Mouse (Mus musculus): Measurements from ENCODE around the gene H2-D1. TPM values are rescaled to one million over a fixed set of nuclear protein-coding genes. Genes with fewer than 3 reads are reported as not detected.
"Not testable (repeated sequence)": the region's sequence is repeated elsewhere in the genome, so short reads cannot be mapped to it uniquely, and the experiment has no call there.

The H2-D1 gene
- polyA plus RNA-seq, 1 experiment from 2014 or later: 291 TPM

DNA sequence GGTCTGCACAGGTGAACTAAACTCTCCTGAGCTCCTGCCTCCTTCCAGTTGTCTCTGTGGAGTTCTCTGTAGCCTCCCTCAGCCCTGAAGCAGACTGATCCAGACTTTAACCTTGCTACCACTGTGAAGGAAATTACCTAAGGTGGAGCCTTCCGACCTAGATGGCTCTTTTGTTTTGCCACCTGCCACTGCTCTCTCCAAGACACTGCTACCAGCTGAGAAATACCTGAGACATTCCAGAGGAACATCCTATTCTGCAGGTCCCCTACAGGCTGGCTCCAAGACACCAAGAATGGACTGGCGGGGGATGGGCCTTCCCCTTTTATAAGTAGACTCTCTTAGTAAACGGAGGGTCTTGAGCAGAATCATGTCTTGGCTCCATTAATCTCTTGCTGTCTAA lies 17.7 kb downstream of the H2-D1 start:
- ATAC-seq (no peak), DNase-seq (no peak)
- Histone ChIP-seq H3K27me3 (ENCODE audit: insufficient read depth, low read length) (peaks cover 11% of the 10 kb centered on the region; the same call in 1 of the 2 replicates), H3K27ac (ENCODE audit: low read depth) (no peak overlapping the region), H3K4me1 (ENCODE audit: insufficient read depth) (no peaks in the 10 kb centered on the region), H3K4me2 (ENCODE audit: low read depth, low read length) (no peak overlapping the region), H3K4me3 (ENCODE audit: low read depth, low read length) (no peak overlapping the region), H3K9me3 (ENCODE audit: low read length) (no peaks in the 10 kb centered on the region), H3K36me3 (replicated peaks; ENCODE audit: insufficient read depth, low read length) (no peaks in the 10 kb centered on the region), H3K9ac (replicated peaks) (no peak overlapping the region)
- WGBS (ENCODE audit: insufficient replicate concordance): 73% methylated on average over 3 of the region's 3 CpGs
- TF ChIP-seq EP300 (IDR thresholded peaks at IDR 0.05; ENCODE audit: low read depth) (no peak), CTCF (IDR thresholded peaks at IDR 0.05; ENCODE audit: low read depth) (no peak)

DNA sequence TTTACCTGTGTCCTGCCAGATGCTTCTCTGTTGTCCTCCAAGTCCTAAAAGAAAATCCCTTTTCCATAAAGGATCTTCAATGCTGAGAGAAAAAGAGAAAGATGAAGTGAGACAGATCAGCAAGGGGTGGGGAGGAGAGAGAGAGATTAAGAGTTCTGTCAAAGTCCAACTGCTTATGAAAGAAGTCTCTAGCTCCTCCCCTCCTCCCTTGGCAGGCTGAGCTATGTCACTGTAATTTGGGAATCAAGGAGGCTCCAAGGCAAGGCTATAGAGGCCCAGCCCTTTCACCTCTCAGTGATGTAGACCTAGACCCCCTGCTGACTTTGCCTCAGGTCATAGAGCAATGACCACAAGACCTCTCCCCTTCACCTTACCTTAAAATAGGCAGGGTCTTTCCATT lies 22.9 kb downstream of the H2-D1 start:
- no peak for ATAC-seq
- Histone ChIP-seq H3K27me3 (ENCODE audit: insufficient read depth, low read length) (0 out of 2 replicates have a peak, but pooled peaks cover 5% of the 10 kb centered on the region), H3K27ac (ENCODE audit: low read depth) (no peak overlapping the region), H3K4me1 (ENCODE audit: insufficient read depth) (no peaks in the 10 kb centered on the region), H3K4me3 (ENCODE audit: low read depth, low read length) (no peak overlapping the region), H3K9me3 (ENCODE audit: low read length) (no peaks in the 10 kb centered on the region), H3K36me3 (replicated peaks; ENCODE audit: insufficient read depth, low read length) (no peaks in the 10 kb centered on the region), H3K4me2 (ENCODE audit: low read depth, low read length) (no peak overlapping the region), H3K9ac (replicated peaks) (no peak overlapping the region)
- TF ChIP-seq EP300 (IDR thresholded peaks at IDR 0.05; ENCODE audit: low read depth) (no peak), CTCF (IDR thresholded peaks at IDR 0.05; ENCODE audit: low read depth) (no peak)
- DNase-seq: no peak

DNA sequence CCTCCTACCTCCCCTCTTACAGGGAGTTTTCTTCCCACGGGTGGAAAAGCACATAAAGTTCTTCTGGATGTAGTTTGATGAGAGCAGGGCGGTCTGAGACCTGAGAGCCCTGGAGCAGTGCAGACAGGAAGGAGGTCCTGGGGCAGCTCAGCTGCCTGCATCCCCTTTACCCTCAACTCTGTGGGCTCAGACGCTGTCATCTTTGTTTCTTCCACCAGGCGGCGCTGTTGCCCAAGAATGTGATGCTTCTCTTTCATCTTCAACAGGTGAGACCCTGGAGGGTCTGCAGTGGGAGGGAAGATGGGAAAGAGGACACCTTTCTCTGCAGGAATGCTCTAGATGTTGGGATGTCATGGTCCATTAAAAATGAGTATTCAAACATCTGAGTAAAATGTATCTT lies 33.3 kb downstream of the H2-D1 start:
- DNase-seq: peak; percentile 55
- not testable (repeated sequence) for H3K27me3 ChIP-seq (ENCODE audit: insufficient read depth, low read length); H3K9me3 ChIP-seq (ENCODE audit: low read length); H3K4me3 ChIP-seq (ENCODE audit: low read depth, low read length); H3K9ac ChIP-seq (replicated peaks); H3K4me1 ChIP-seq (ENCODE audit: insufficient read depth); H3K36me3 ChIP-seq (replicated peaks; ENCODE audit: insufficient read depth, low read length); H3K4me2 ChIP-seq (ENCODE audit: low read depth, low read length); H3K27ac ChIP-seq (ENCODE audit: low read depth); ATAC-seq
- peak; percentile 88 for TF ChIP-seq CTCF (IDR thresholded peaks at IDR 0.05; ENCODE audit: low read depth)
- 5% methylated on average over 5 of the region's 5 CpGs for WGBS (ENCODE audit: insufficient replicate concordance)

DNA sequence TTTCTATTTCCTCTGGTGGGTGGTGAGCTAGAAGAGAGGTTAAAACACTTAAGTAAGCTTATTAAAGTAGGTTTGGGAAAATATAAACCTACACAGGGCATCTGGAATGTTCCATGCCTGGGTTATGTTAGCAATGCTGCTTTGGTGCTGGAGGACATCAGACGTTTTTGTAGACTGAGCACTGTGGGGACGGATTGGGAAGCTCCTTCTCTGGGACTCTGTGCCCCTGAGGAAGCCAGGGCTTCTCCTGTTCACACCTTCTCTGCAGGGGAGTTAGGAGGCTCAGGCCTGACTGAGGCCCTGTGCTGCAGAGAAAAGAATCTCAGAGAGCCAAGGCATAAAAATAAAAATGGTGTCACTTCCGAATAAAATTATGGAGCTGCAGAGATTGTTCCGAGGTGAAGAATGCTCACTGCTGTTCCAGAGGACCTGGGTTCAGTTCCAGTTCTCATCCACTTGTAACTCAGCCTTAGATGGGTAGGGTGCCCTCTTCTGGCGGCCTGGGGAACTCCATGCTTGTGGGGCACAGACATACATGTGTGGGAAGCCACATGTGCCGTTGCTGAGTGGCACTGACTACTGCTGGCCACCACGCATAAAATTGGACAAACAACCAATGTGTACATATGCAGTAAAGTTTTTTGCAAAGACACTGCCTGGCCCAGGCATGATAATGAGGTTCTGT lies 37.9 kb downstream of the H2-D1 start:
- ATAC-seq; H3K9ac ChIP-seq (replicated peaks); H3K9me3 ChIP-seq (ENCODE audit: low read length); H3K4me3 ChIP-seq (ENCODE audit: low read depth, low read length); H3K27me3 ChIP-seq (ENCODE audit: insufficient read depth, low read length); DNase-seq; H3K36me3 ChIP-seq (replicated peaks; ENCODE audit: insufficient read depth, low read length); H3K4me1 ChIP-seq (ENCODE audit: insufficient read depth); H3K4me2 ChIP-seq (ENCODE audit: low read depth, low read length); H3K27ac ChIP-seq (ENCODE audit: low read depth): not testable (repeated sequence)
- 80% methylated on average over 7 of the region's 7 CpGs for WGBS (ENCODE audit: insufficient replicate concordance)
- peak; percentile 36; the same call in 1 of the 2 replicates for TF ChIP-seq CTCF (IDR thresholded peaks at IDR 0.05; ENCODE audit: low read depth)

DNA sequence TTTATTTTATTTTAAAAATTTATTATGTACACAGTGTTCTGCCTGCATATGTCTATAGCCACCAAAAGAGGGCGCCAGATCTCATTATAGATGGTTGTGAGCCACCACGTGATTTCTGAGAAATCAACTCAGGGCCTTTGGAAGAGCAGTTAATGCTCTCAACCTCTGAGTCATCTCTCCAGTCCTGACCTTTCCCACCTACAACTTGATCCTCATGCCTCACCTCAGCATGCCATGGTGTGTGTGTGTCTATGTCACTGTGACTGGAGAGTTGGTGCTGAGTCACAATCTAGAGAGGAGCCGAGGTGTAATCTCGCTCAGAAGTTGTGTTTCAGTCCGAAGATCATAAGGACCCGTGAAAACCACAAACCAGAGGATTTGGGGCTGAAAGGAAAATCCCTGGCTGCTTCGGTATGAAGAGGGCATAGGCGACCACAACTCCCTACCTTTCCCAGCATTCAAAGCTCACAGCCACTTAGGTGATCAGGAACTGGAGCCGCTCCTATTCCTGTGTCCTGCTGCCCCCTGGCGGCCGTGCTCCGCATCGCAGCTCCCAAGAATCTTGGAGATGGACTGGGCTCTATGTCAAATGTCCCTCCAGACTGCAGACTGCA lies 39.2 kb downstream of the H2-D1 start:
- Histone ChIP-seq H3K4me2 (ENCODE audit: low read depth, low read length) (peak overlapping the region; percentile 18; the same call in 1 of the 2 replicates), H3K4me3 (ENCODE audit: low read depth, low read length) (no peak overlapping the region)

DNA sequence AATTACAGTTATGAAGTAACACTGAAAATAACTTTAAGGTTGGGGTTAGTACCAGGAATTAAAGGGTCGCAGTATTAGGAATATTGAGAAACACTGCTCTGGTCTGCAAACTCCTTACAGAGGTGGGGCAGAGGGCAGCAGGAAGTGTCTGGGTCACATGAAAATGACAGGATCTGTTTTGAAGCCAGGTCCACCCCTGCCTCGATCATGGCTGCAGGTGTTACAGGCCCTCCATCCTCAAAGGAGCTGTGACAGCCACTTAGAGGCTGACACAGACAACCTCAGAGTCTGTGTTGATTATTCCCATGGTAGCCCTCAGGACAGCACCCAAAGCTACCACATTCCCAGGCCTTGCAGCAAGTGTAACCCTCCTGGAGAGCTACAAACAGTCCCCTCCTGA lies 40.7 kb downstream of the H2-D1 start:
- no peak for DNase-seq
- no peak overlapping the region for H3K9ac ChIP-seq (replicated peaks)
- 56% methylated on average over 2 of the region's 2 CpGs for WGBS (ENCODE audit: insufficient replicate concordance)
- no peaks in the 10 kb centered on the region for H3K36me3 ChIP-seq (replicated peaks; ENCODE audit: insufficient read depth, low read length)
- TF ChIP-seq EP300 (IDR thresholded peaks at IDR 0.05; ENCODE audit: low read depth) (no peak), CTCF (IDR thresholded peaks at IDR 0.05; ENCODE audit: low read depth) (no peak)
- H3K27ac ChIP-seq (ENCODE audit: low read depth): no peak overlapping the region
- H3K4me2 ChIP-seq (ENCODE audit: low read depth, low read length): no peak overlapping the region
- H3K27me3 ChIP-seq (ENCODE audit: insufficient read depth, low read length): no peaks in the 10 kb centered on the region
- no peaks in the 10 kb centered on the region for H3K9me3 ChIP-seq (ENCODE audit: low read length)
- ATAC-seq: no peak
- no peaks in the 10 kb centered on the region for H3K4me1 ChIP-seq (ENCODE audit: insufficient read depth)
- H3K4me3 ChIP-seq (ENCODE audit: low read depth, low read length): no peak overlapping the region

More for the DNA sequence above, 39.2 kb downstream of the H2-D1 start:
- peak; percentile 85 for DNase-seq
- H3K4me1 ChIP-seq (ENCODE audit: insufficient read depth): no peaks in the 10 kb centered on the region
- ATAC-seq: peak; percentile 54
- no peaks in the 10 kb centered on the region for H3K36me3 ChIP-seq (replicated peaks; ENCODE audit: insufficient read depth, low read length)
- WGBS (ENCODE audit: insufficient replicate concordance): 24% methylated on average over 13 of the region's 13 CpGs
- no peak overlapping the region for H3K9ac ChIP-seq (replicated peaks)
- TF ChIP-seq EP300 (IDR thresholded peaks at IDR 0.05; ENCODE audit: low read depth): no peak
- TF ChIP-seq CTCF (IDR thresholded peaks at IDR 0.05; ENCODE audit: low read depth): peak; percentile 93
- no peaks in the 10 kb centered on the region for H3K9me3 ChIP-seq (ENCODE audit: low read length)
- no peaks in the 10 kb centered on the region for H3K27me3 ChIP-seq (ENCODE audit: insufficient read depth, low read length)
- H3K27ac ChIP-seq (ENCODE audit: low read depth): no peak overlapping the region
